Mouse (Mus musculus) naive thymus-derived CD4-positive, alpha-beta T cell, adult 2 months (primary cell): ENCODE results near the gene Rcan2.
"Not testable (repeated sequence)": the region's sequence is repeated elsewhere in the genome, so short reads cannot be mapped to it uniquely, and the experiment has no call there.

ENCODE experiments used
- DNase-seq: peaks from one replicate; pipeline ENCODE4 v3.0.0-alpha.2; 2011; ENCODE audit warnings: low read depth

Rcan2 gene

GRCm38 (mm10) chr17:43825411-43825785, 24.2 kb downstream of the Rcan2 start:
- DNase-seq, result not testable (repeated sequence)

GRCm38 (mm10) chr17:43827261-43827660, 26.1 kb downstream of the Rcan2 start:
- no peak for DNase-seq

GRCm38 (mm10) chr17:43832401-43833124, 31.4 kb downstream of the Rcan2 start:
- DNase-seq, result no peak

DNA sequence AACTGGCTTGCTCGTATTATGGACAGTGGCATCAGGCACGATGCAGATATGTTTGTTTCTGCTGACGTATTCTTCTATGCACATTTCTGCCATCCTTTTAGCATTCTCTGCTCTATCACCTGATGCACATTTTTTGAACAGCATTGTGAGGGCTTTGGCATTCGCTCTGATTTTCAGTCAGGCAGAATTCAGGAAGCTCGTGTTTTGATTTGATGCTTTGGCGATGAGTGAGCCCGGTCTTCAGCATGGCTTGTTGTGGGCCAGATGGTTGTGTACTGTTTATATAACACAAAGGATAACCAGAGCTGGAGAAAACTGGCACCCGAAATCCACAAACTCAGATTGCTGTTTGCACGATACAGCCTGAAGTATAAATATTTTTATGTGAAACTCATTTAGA, 39.1 kb downstream of the Rcan2 start:
- no peak for DNase-seq

DNA sequence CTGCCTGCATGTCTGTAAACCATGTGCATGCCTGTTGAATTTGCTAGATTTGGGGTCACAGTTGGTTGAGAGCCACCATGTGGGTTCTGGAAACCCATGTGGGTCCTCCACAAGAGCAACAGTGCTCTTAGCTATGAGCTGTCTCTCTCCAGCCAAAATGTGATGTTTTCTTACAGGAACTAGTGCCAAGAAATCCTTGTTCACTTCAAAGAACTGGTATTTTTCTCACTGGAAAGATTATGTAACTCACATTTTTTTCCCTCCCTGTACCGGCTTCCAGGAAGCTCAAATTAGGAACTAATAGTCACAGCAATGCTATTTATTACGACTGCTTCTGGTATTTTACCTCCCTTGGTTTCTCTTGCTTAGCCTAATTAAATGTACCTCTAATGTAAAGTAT, 45.6 kb downstream of the Rcan2 start:
- DNase-seq, result no peak

DNA sequence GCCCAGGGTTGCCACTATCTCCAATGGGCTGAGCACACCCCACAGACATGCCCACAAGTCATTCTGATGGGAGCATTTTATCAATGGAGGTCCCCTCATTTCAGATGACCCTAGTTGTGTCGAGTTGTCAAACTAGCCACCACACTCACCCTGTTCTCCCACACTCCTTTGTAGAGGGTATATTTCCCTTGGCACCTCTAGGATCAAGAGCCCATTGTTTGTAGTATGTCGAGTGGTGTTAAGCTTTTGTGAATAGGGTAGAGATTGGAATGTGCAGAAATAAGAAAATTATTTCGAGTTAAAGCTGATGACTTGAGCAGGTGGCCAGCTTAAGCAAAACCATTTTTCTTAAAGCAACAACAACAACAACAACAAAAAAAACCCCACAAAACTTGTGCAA, 47.8 kb downstream of the Rcan2 start:
- DNase-seq, result no peak

DNA sequence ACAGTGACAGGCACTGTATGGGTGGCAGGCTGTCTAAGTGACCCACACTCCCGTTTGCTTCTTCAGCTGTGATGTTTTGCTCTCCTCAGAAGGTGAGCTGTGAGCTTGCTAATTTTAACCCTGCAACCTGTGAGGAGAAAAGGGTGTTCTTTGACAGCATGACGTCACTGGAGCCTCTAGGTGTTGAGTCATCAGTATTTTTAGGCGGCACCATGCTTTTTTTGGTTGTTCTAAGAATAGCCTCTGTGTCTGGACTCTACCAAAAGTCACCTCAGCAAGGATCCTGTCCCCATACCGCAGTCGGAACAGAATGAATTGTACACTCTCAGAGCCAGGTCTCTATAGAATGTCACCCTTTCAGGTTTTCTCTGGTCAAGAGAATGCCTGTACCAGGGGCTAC, 54.0 kb downstream of the Rcan2 start:
- no peak for DNase-seq

GRCm38 (mm10) chr17:43856081-43856480, 54.9 kb downstream of the Rcan2 start:
- no peak for DNase-seq

GRCm38 (mm10) chr17:43868808-43869207, 67.7 kb downstream of the Rcan2 start:
- DNase-seq, result no peak

GRCm38 (mm10) chr17:43869677-43870076, 68.5 kb downstream of the Rcan2 start:
- DNase-seq, result peak; percentile 25

- DNase-seq, result no peak
Measured at GRCm38 (mm10) chr17:43874417-43874816, 73.3 kb downstream of the Rcan2 start.

DNA sequence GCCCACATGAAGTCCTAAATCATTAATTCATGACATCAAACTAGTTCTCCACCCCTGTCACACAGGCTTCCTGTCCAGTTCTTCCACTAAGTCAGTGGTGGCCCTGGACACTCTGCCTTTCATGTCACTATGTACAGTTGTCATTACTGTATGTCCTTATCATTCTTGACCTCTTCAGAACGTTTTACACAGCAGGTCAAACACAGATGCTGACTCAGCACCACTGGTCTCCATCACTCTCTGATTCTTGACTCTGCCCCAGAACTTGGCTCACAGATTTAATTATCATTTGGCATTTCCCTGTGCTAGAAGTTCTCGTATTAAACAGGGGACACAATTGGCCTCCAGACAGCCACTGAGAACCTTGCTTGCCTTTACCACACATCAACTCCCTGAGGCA, 76.3 kb downstream of the Rcan2 start:
- DNase-seq, result no peak

DNA sequence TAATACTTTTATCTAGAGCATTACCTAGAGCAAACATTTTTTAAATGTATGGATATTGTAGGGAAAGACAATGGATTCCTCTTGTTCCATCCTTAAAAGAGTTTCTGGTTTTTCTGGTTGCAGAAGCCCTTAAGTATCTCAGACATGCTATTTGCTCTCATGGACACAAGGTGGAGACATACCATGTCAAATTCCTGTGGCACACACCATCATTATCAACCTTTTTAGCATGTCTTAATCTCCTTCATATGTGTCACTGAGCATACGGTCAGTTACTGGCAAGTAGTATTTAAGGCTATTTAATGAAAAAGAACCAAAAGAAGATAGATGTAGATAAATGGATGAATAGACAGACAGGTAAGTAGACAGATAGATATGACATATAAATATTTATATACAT, 81.9 kb downstream of the Rcan2 start:
- peak; percentile 23 for DNase-seq

- DNase-seq, result no peak
Measured at GRCm38 (mm10) chr17:43886262-43886661, 85.1 kb downstream of the Rcan2 start.

- no peak for DNase-seq
Measured at GRCm38 (mm10) chr17:43887931-43888330, 86.8 kb downstream of the Rcan2 start.

- DNase-seq, result no peak
Measured at GRCm38 (mm10) chr17:43897346-43897745, 96.2 kb downstream of the Rcan2 start.

- no peak for DNase-seq
Measured at GRCm38 (mm10) chr17:43899405-43900092, 98.4 kb downstream of the Rcan2 start.

GRCm38 (mm10) chr17:43900133-43900532, 99.0 kb downstream of the Rcan2 start:
- DNase-seq, result no peak

DNA sequence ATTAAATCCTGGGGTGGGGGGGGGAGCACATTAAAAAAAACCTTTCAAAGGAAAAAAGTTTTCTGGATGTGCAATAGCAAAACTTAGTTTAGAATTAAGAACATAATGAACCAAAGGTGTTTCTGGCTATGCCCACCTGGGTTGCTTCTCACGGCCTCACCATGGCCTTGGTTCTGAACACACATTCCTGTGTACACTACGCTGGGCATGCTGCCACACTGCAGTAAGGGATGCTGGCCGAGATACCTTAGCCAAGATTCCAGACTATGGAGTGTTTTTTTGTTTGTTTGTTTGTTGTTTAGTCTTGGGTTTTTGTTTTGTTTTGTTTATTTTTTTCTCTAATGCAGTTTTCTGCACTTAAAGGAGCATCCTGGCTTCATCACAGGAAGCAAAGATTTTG, 100.3 kb downstream of the Rcan2 start:
- no peak for DNase-seq

DNA sequence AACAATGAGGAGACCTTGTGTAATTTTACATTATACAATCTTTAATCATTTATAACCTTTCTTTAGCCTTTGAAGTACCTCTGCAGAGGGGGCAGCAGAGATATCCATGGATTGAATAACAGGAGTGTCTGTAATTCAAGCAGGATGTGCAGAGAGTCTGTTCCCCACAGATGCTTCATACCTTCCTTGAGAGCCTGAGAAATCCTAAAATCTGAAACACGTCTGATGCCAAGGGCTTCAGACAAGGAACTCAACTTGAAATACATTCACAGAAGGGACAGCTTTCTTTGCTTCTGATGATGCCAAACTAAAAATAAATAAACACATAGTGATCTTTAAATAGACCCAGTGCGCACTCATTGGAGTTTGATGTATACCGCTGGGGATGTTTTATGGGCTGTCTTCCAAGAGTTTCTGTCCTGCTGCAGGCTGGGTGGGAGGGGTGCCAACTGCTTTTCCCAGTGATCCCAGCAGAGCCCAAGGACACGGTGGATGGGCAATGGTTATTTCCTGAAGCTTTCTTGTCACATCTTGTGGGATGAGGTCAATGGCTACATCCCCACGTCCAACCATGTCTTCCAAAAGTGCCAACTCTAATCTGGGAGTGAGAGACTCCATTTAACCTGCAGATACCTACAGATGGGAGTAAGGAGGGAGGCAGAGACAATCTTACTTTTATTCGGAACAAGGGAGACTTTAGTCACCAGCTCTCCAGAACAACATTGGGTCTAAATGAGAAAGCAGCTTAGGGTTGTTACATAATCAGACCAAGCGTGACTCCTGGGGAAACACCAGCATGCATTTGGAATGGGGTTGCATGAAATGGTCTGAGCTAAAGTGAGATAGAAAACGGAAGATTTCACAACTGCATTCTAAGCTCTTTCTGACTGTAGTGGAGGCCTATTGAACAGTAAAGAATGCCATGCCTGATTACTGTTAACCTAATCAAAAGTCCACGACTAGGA, 102.9 kb downstream of the Rcan2 start:
- DNase-seq, result no peak

GRCm38 (mm10) chr17:43904896-43905295, 103.7 kb downstream of the Rcan2 start:
- DNase-seq, result no peak

GRCm38 (mm10) chr17:43906728-43907127, 105.6 kb downstream of the Rcan2 start:
- no peak for DNase-seq

- DNase-seq, result no peak
Measured at GRCm38 (mm10) chr17:43916128-43916527, 115.0 kb downstream of the Rcan2 start.
